Mouse (Mus musculus): ENCODE measurements around the gene Mrgprd. TPM values are rescaled to one million over a fixed set of nuclear protein-coding genes. Genes with fewer than 3 reads are reported as not detected.

Mrgprd gene
- polyA plus RNA-seq, 1 experiment from 2014 or later: not detected

DNA sequence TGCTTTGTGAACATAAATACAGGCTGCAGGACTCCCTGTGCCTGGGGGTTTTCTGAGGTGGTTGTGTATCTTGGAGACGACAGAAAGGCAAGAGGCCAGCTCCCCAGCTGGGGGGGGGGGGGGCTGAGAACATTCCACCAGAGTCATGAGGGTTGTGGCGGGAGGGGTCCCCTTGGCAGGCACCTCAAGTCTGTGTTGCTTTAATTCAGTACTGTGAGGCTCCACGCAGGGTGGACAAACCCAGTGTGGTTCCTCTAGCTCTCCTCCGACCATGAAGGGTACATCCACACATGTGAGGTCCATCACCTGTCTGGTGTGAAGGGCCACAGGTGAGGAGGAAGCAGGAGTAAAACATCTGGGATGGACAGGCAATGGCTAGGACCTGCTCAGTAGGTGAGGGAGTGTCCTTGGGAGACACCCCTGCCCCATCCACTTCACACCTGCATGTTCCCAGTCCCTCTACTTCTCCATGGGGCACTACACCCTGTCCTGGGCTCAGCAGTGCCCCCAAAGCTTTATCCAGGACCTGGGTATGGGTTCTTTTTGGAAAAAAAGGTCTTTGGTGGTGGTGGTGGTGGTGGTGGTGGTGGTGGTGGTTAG, 19.9 kb downstream of the Mrgprd start:
- no peak overlapping the region for H3K4me2 ChIP-seq
- no peak for ATAC-seq (ENCODE audit: low FRiP score)
- H3K27ac ChIP-seq: no peak overlapping the region
- no peak overlapping the region for H3K9ac ChIP-seq
- no peaks in the 10 kb centered on the region for H3K27me3 ChIP-seq
- no peak overlapping the region for H3K4me3 ChIP-seq
- no peaks in the 10 kb centered on the region for H3K9me3 ChIP-seq
- 0 out of 2 replicates have a peak, but pooled peaks cover 12% of the 10 kb centered on the region for H3K4me1 ChIP-seq (replicated peaks)
- 66% methylated on average over 4 of the region's 4 CpGs for WGBS
- no peaks in the 10 kb centered on the region for H3K36me3 ChIP-seq

DNA sequence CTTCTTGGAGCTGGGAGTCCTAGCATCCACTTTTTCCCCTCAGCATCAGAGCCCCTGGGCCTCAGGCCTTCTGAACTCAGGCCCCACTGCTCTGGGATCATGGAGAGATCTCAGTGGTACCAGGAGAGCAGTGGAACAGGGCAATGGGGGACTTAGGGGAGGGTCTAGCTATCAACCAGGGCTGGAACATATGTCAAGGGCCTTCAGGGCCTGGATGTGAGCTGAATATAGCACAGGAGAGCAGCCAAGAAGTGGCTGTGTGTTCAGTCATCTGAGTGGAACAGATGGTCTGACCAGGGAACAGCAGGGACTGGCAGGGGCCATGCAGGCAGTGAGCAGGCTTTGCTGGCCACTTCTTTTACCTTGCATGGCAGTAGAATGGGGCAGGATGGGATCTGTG, 20.6 kb downstream of the Mrgprd start:
- H3K4me1 ChIP-seq (replicated peaks): 0 out of 2 replicates have a peak, but pooled peaks cover 12% of the 10 kb centered on the region
- no peak overlapping the region for H3K4me3 ChIP-seq
- H3K27ac ChIP-seq: no peak overlapping the region
- H3K4me2 ChIP-seq: no peak overlapping the region
- H3K9ac ChIP-seq: no peak overlapping the region
- H3K27me3 ChIP-seq: no peaks in the 10 kb centered on the region
- 0 out of 2 replicates have a peak, but pooled peaks have one; percentile 32 for ATAC-seq (ENCODE audit: low FRiP score)
- no peaks in the 10 kb centered on the region for H3K9me3 ChIP-seq
- no peaks in the 10 kb centered on the region for H3K36me3 ChIP-seq

DNA sequence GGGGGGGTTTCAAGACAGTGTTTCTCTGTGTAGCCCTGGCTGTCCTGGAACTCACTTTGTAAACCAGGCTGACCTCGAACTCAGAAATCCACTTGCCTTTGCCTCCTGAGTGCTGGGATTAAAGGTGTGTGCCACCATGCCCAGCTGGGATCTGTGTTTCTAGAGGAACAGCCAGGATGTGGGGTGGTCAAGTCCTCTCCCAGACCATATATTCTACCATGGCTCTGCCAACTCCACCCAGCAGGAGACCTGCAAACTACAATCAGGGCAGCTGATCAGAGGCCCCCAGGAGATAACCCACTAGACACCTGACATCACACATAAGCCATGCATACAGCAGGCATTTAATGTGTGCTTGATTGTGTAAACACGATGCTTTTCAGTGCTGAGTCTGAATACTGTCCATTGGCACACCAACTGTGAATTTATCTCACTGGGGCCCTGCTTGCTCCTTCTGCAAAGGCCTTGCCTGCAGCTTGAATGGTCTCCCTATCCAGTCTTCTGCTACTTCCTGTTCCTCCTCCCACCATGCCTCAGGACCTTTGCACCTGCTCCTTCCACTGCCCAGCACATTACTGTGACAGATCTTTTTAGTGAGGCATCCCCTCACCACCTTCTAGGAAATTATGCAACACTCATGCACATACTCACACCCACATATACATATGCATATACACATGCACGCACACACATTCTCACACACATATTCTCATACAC, 21.1 kb downstream of the Mrgprd start:
- no peaks in the 10 kb centered on the region for H3K9me3 ChIP-seq
- no peak for ATAC-seq (ENCODE audit: low FRiP score)
- H3K4me2 ChIP-seq: no peak overlapping the region
- 0 out of 2 replicates have a peak, but pooled peaks cover 15% of the 10 kb centered on the region for H3K4me1 ChIP-seq (replicated peaks)
- no peak overlapping the region for H3K9ac ChIP-seq
- H3K27ac ChIP-seq: no peak overlapping the region
- H3K36me3 ChIP-seq: no peaks in the 10 kb centered on the region
- 85% methylated on average over 3 of the region's 3 CpGs for WGBS
- no peak overlapping the region for H3K4me3 ChIP-seq
- H3K27me3 ChIP-seq: no peaks in the 10 kb centered on the region

DNA sequence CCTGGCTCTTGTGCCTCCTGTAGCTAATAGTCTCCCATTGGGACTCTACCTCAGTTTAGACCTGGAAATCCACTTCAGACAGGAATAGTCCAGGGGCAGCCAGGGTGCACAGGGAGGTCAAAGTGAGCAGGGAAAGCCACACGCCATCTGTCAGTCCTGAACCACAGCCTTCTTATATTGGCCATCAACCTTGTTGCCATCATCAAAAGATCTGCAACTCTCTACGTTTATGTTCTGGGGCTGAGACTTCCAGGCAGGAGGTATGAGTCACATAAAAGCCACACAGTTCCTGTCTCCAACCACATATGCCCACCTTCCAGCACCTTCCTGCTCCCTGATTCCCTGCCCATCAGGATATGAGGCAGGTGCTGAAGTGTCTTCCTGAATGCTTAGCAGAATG, 23.3 kb downstream of the Mrgprd start:
- Histone ChIP-seq H3K27me3 (no peaks in the 10 kb centered on the region), H3K4me1 (replicated peaks) (0 out of 2 replicates have a peak, but pooled peaks cover 11% of the 10 kb centered on the region), H3K4me3 (no peak overlapping the region), H3K9ac (no peak overlapping the region), H3K36me3 (no peaks in the 10 kb centered on the region), H3K4me2 (no peak overlapping the region), H3K9me3 (no peaks in the 10 kb centered on the region), H3K27ac (no peak overlapping the region)
- 82% methylated on average over 2 of the region's 2 CpGs for WGBS
- ATAC-seq (ENCODE audit: low FRiP score): no peak

DNA sequence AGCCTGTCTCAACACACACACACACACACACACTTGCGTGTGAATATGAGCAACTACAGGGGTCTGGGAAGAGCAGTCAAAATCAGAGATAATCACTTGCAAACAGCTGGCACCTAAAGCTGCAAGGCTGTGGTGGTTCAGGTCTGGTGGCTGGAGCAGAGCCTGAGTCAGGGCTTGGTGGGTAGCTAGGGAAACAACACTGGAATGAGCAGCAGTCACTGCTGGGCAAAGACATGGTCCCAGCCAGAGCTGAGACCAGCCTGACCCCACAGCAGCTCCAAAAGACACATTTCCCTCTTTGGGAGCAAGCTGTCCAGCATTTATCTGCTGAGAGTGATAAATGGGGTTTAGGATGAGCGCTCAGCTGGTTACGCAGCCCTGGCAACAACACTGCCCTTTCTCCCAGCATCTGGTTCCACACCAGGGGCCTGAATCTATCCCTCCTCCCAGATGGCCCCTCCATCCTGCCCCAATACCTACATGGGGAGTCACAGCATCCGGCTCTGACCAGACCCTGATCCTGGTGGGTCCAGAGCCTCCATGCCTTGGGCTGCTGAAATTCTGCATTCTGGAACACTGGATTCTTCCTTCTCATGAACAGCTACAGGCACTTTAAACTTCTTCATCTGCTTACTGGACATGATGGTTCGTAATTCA, 25.7 kb downstream of the Mrgprd start:
- H3K9me3 ChIP-seq: no peaks in the 10 kb centered on the region
- ATAC-seq (ENCODE audit: low FRiP score): no peak
- WGBS: 74% methylated on average over 5 of the region's 5 CpGs
- no peak overlapping the region for H3K9ac ChIP-seq
- H3K4me2 ChIP-seq: no peak overlapping the region
- no peaks in the 10 kb centered on the region for H3K36me3 ChIP-seq
- no peak overlapping the region for H3K4me3 ChIP-seq
- no peak overlapping the region for H3K27ac ChIP-seq
- no peaks in the 10 kb centered on the region for H3K27me3 ChIP-seq
- 0 out of 2 replicates have a peak, but pooled peaks cover 5% of the 10 kb centered on the region for H3K4me1 ChIP-seq (replicated peaks)

Other genes with a start within 250 kb of the Mrgprd start
- gene 1810010D01Rik, start 106.7 kb upstream of the Mrgprd start, polyA plus RNA-seq (2015; fragmentation: Nextera tagmentation; extraction: Ambion mirVana): 0.38 TPM in 1 of 2 replicates, not detected in the other
- gene Tpcn2, start 30.8 kb upstream of the Mrgprd start, polyA plus RNA-seq (2015; fragmentation: Nextera tagmentation; extraction: Ambion mirVana): 3.3 TPM in 2 replicates
- gene Mrgprf, start 14.0 kb upstream of the Mrgprd start, polyA plus RNA-seq (2015; fragmentation: Nextera tagmentation; extraction: Ambion mirVana): 2.2 and 2.7 TPM in 2 replicates

Measured in hindbrain, embryonic 13.5 days (tissue).